Mouse (Mus musculus) E14TG2a.4 (cell line): ENCODE data around the gene Ntan1.
"Not testable (repeated sequence)": the region's sequence is repeated elsewhere in the genome, so short reads cannot be mapped to it uniquely, and the experiment has no call there.

ENCODE experiments used
- H3K27me3 ChIP-seq: 2 replicates; pipeline ENCODE4 v1.6.1; 2014; ENCODE audit warnings: low read length, control low read depth; ENCODE audit not compliant: insufficient read depth
- H3K36me3 ChIP-seq: 2 replicates; pipeline ENCODE4 v1.6.1; 2014; ENCODE audit warnings: low read length, control low read depth; ENCODE audit not compliant: insufficient read depth
- H3K4me1 ChIP-seq: replicated peaks from 2 replicates; pipeline ENCODE4 v1.6.1; 2014; ENCODE audit warnings: low read depth, low read length, control low read depth
- H3K4me3 ChIP-seq: replicated peaks from 2 replicates; pipeline ENCODE4 v1.5.1; 2014; ENCODE audit warnings: mild to moderate bottlenecking, low read length
- H3K9me3 ChIP-seq: 2 replicates; pipeline ENCODE4 v1.6.1; 2014; ENCODE audit warnings: low read length, control low read depth
- CTCF ChIP-seq: conservative IDR thresholded peaks from 2 replicates; pipeline ENCODE4 v1.5.1; 2014; ENCODE audit warnings: low read length
- NANOG ChIP-seq: IDR thresholded peaks from 2 replicates; pipeline ENCODE4 v1.6.1; 2014; ENCODE audit warnings: borderline replicate concordance, low read length, mixed read lengths
- POU5F1 ChIP-seq: IDR thresholded peaks from 2 replicates; pipeline ENCODE4 v1.6.1; 2014; ENCODE audit warnings: low read length, borderline replicate concordance

The Ntan1 gene

GRCm38 (mm10) chr16:13818560-13819393 lies at the start of gene Ntan1:
Gene Ntan1 (plus strand): TSS chr16:13818845.
- H3K36me3 ChIP-seq = peaks cover 37% of the 10 kb centered on the region
- no peaks in the 10 kb centered on the region for H3K27me3 ChIP-seq
- peaks cover 74% of the 10 kb centered on the region for H3K4me1 ChIP-seq
- peak within 1 kb of the TSS; percentile 91 for H3K4me3 ChIP-seq
- no peaks in the 10 kb centered on the region for H3K9me3 ChIP-seq
- TF ChIP-seq NANOG (no peak), POU5F1 (no peak), CTCF (no peak)

GRCm38 (mm10) chr16:13771603-13772002 lies 47.0 kb upstream of the Ntan1 start:
- H3K36me3 ChIP-seq, H3K27me3 ChIP-seq, H3K9me3 ChIP-seq: not testable (repeated sequence)
- H3K4me1 ChIP-seq = peaks cover 44% of the 10 kb centered on the region
- 0 out of 2 replicates have a peak overlapping the region, but pooled peaks have one; percentile 10 for H3K4me3 ChIP-seq

GRCm38 (mm10) chr16:13772051-13772450 lies 46.6 kb upstream of the Ntan1 start:
- not testable (repeated sequence) for H3K9me3 ChIP-seq, H3K27me3 ChIP-seq, H3K36me3 ChIP-seq, H3K4me3 ChIP-seq
- peaks cover 40% of the 10 kb centered on the region for H3K4me1 ChIP-seq

- not testable (repeated sequence) for H3K4me3 ChIP-seq, H3K27me3 ChIP-seq
- peaks cover 23% of the 10 kb centered on the region for H3K9me3 ChIP-seq
These were observed 44.6 kb upstream of the Ntan1 start for GRCm38 (mm10) chr16:13774011-13774410.

DNA sequence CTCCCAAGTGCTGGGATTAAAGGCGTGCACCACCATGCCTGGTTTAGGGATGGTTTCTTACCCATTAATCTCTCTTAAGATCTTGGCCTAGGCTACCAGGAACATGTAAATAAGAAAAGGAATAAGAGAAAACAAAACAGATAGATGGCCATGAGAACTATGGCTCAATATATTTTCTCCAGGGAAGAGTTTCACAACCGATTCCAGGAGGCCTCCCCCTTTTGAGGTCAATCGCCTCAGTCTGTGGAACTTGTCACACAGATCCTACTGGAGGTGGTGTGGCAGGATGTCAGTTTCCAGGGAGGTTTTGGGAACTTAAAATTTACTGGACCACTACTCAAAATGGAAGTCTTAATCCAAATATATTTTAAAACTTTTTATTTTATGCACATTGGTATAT lies 44.0 kb upstream of the Ntan1 start:
- H3K9me3 ChIP-seq = peaks cover 30% of the 10 kb centered on the region
- H3K4me3 ChIP-seq, H3K27me3 ChIP-seq, H3K36me3 ChIP-seq: not testable (repeated sequence)
- peaks cover 26% of the 10 kb centered on the region for H3K4me1 ChIP-seq

More at GRCm38 (mm10) chr16:13774011-13774410, 44.6 kb upstream of the Ntan1 start:
- H3K36me3 ChIP-seq = not testable (repeated sequence)
- peaks cover 31% of the 10 kb centered on the region for H3K4me1 ChIP-seq

GRCm38 (mm10) chr16:13780353-13781036 lies 38.1 kb upstream of the Ntan1 start, which contains the start of gene Rrn3:
Gene Rrn3 (plus strand): TSS chr16:13780708.
- no peaks in the 10 kb centered on the region for H3K27me3 ChIP-seq
- peaks cover 37% of the 10 kb centered on the region for H3K9me3 ChIP-seq
- peaks cover 41% of the 10 kb centered on the region for H3K4me1 ChIP-seq
- TF ChIP-seq NANOG = no peak
- TF ChIP-seq CTCF = no peak
- no peak for TF ChIP-seq POU5F1
- peaks cover 51% of the 10 kb centered on the region for H3K36me3 ChIP-seq
- peak within 1 kb of the TSS; percentile 98 for H3K4me3 ChIP-seq

DNA sequence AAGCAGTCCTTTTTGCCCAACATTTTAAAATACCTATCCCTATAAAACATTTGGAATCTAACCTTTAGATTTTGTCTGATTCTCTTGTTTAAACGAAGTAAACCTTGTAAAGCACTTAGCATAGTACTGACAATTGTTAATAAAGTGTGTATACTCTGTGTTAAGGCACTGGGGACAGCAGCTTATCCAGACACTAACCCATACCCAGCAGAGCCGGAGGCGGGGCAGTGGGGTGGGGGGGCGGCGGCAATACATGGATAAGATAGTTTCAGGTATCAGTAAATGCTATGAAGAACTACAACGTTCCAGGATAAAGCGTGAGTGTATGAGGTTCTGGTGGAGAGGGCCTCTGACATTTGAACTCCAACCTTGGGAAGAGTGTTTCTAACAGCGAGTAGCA lies 37.4 kb upstream of the Ntan1 start:
- Histone ChIP-seq H3K27me3 (no peaks in the 10 kb centered on the region), H3K4me3 (peak overlapping the region; percentile 98), H3K9me3 (peaks cover 37% of the 10 kb centered on the region), H3K36me3 (peaks cover 58% of the 10 kb centered on the region), H3K4me1 (peaks cover 48% of the 10 kb centered on the region)
- TF ChIP-seq POU5F1 (no peak), CTCF (no peak), NANOG (no peak)

DNA sequence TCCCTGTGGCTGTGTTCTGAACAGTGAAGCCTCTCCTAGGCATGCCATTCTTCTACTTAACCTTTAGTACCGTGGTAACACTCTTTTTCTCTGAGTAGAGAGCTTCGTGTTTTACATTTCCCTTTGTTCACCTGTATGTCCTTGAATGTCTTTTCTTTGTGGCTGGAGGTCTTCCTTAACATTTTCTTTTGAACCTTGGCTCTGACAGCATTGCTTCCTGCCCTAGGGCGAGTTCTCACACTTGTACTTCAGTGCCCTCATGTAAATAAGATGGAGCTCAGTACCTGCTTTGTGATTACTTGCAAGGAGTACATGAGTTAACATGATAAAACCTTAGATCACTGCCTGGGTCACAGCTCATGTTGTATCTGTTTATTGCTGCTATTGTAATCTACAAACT lies 32.7 kb upstream of the Ntan1 start:
- Histone ChIP-seq H3K4me3 (peak overlapping the region; percentile 35; the same call in 1 of the 2 replicates), H3K9me3 (0 out of 2 replicates have a peak, but pooled peaks cover 3% of the 10 kb centered on the region), H3K27me3 (no peaks in the 10 kb centered on the region), H3K36me3 (peaks cover 93% of the 10 kb centered on the region), H3K4me1 (peaks cover 84% of the 10 kb centered on the region)
- TF ChIP-seq CTCF (no peak), NANOG (peak; percentile 97), POU5F1 (no peak)

GRCm38 (mm10) chr16:13793441-13793840 lies 25.2 kb upstream of the Ntan1 start:
- H3K9me3 ChIP-seq, H3K27me3 ChIP-seq, H3K4me3 ChIP-seq: not testable (repeated sequence)
- peaks cover 77% of the 10 kb centered on the region for H3K4me1 ChIP-seq
- H3K36me3 ChIP-seq = peaks cover 98% of the 10 kb centered on the region
